Mouse (Mus musculus): ENCODE measurements around the gene Zdhhc22.

DNA sequence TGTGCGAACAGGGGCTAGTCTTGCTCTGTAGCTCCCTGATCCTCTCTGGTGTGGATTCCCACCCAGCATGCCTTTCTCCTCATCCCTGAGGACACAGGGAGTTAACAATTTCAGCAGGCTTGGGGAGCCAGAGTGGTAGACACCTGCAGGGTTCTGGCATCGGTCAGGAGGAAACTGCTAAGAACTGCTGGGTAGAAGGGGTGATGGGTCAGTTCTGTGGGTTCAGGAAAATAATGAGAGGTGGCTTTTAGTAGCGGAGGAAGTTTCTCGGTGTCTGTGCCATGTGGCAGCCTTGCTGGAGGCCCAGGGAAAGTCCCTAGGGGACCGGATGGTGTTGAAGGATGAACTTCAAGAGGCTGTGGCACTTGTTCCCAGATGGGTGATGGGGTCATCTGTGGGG, 37.2 kb upstream of the Zdhhc22 start:
- no peak for TF ChIP-seq CTCF (IDR thresholded peaks at IDR 0.05; ENCODE audit: extremely low read depth, insufficient read length, insufficient replicate concordance, low read depth, low read length)
- TF ChIP-seq POLR2A (IDR thresholded peaks at IDR 0.05; ENCODE audit: low read depth, low read length): no peak

Measured in small intestine, adult 2 months (tissue).